Mouse (Mus musculus) ES-E14 (cell line): Measurements from ENCODE around the gene Cdk5rap3.

ENCODE experiments used
- HCFC1 ChIP-seq: IDR thresholded peaks from 2 replicates; pipeline ENCODE4 v1.6.1; 2012; ENCODE audit warnings: low read length, inconsistent platforms, borderline replicate concordance; ENCODE audit not compliant: insufficient read depth
- ZC3H11A ChIP-seq: IDR thresholded peaks from 2 replicates; pipeline ENCODE4 v1.6.1; 2012; ENCODE audit warnings: low read depth, mild to moderate bottlenecking, inconsistent platforms, low read length, borderline replicate concordance
- ZNF384 ChIP-seq: IDR thresholded peaks from 2 replicates; pipeline ENCODE4 v1.6.1; 2012; ENCODE audit warnings: low read depth, low read length, inconsistent platforms

DNA sequence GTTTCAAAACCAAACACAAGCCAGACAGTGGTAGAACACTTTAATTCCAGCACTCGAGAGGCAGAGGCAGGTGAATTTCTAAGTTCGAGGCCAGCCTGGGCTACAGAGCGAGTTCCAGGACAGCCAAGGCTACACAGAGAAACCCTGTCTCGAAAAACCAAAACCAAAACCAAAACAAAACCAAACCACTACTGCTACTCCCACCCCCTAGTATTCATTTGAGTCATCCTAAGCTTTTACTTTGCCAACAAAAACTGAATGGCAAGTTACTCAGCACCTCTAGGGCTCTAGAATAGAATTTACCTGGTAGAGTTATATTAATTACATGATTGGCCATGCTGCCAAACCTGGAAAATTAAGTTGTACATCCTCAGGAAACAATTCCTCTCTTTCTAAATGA, 56.7 kb downstream of the Cdk5rap3 start:
- TF ChIP-seq ZNF384, result no peak
- TF ChIP-seq ZC3H11A, result no peak
- no peak for TF ChIP-seq HCFC1
